Mouse (Mus musculus) kidney, postnatal 4 days (tissue): ENCODE results near the gene Mthfsd.
"Not testable (repeated sequence)": the region's sequence is repeated elsewhere in the genome, so short reads cannot be mapped to it uniquely, and the experiment has no call there.

Experiments
- DNase-seq, 2 experiments: peaks; one replicate each; pipeline ENCODE4 v3.0.0; 2021; ENCODE audit warnings: mixed read lengths in 2 of 2

Gene Mthfsd

GRCm38 (mm10) chr8:121107668-121108656 lies at the start of gene Mthfsd:
TSS of gene Mthfsd (minus strand) at chr8:121108392.
- peak; percentile 99 for DNase-seq

- DNase-seq, result no peak
These were observed 48.8 kb upstream of the Mthfsd start for GRCm38 (mm10) chr8:121156990-121157491.

- DNase-seq, result peak; percentile 33 to 51
These were observed 44.2 kb upstream of the Mthfsd start for GRCm38 (mm10) chr8:121152394-121152793.

- DNase-seq, result no peak
These were observed 40.4 kb upstream of the Mthfsd start for GRCm38 (mm10) chr8:121148573-121149083.

- DNase-seq, result not testable (repeated sequence)
These were observed 37.4 kb upstream of the Mthfsd start for GRCm38 (mm10) chr8:121145457-121146134.

- no peak for DNase-seq
These were observed 28.7 kb upstream of the Mthfsd start for GRCm38 (mm10) chr8:121136856-121137255.

- no peak for DNase-seq
These were observed 26.3 kb upstream of the Mthfsd start for GRCm38 (mm10) chr8:121134512-121134911.

GRCm38 (mm10) chr8:121134102-121134501 lies 25.9 kb upstream of the Mthfsd start:
- no peak for DNase-seq

GRCm38 (mm10) chr8:121132961-121133513 lies 24.8 kb upstream of the Mthfsd start:
- DNase-seq, result no peak

- DNase-seq, result peak; percentile 81 to 83
These were observed 22.3 kb upstream of the Mthfsd start for GRCm38 (mm10) chr8:121130522-121130921.

- no peak for DNase-seq
These were observed 21.2 kb upstream of the Mthfsd start for GRCm38 (mm10) chr8:121129265-121129940.

- peak; percentile 56 to 73 for DNase-seq
These were observed 20.5 kb upstream of the Mthfsd start for GRCm38 (mm10) chr8:121128531-121129264.

GRCm38 (mm10) chr8:121127756-121128375 lies 19.7 kb upstream of the Mthfsd start, which contains the start of gene Foxl1:
TSS of gene Foxl1 (plus strand) at chr8:121127940.
- peak; percentile 46 to 61 for DNase-seq

GRCm38 (mm10) chr8:121127291-121127701 lies 19.1 kb upstream of the Mthfsd start:
- peak in 1 of 2 experiments; percentile 61 for DNase-seq

GRCm38 (mm10) chr8:121126694-121127093 lies 18.5 kb upstream of the Mthfsd start:
- DNase-seq, result no peak

- no peak for DNase-seq
These were observed 18.0 kb upstream of the Mthfsd start for GRCm38 (mm10) chr8:121126191-121126590.

GRCm38 (mm10) chr8:121125311-121125876 lies 17.2 kb upstream of the Mthfsd start:
- DNase-seq, result peak; percentile 88 to 93

GRCm38 (mm10) chr8:121124547-121125239 lies 16.5 kb upstream of the Mthfsd start:
- peak; percentile 69 to 82 for DNase-seq

GRCm38 (mm10) chr8:121123113-121123512 lies 14.9 kb upstream of the Mthfsd start:
- DNase-seq, result no peak

- DNase-seq, result no peak
These were observed 14.2 kb upstream of the Mthfsd start for GRCm38 (mm10) chr8:121122368-121122767.
